Mouse (Mus musculus) v-Abl transformed pro-B cells (cell line): ENCODE measurements around the gene Btnl2.

Experiments used
- in situ Hi-C, 2 experiments: fragments of 400-800 bp; cut with MboI; formaldehyde crosslinking; loops; one replicate each; pipeline ENCODE4 v1.15.1; 2025; ENCODE audit not compliant: unreplicated experiment in 2 of 2

The Btnl2 gene

GRCm38 (mm10) chr17:34392321-34392720 is 37.7 kb downstream of the Btnl2 start:
- in situ Hi-C loops = no loop called here

- in situ Hi-C loops = no loop called here
These were observed 42.7 kb downstream of the Btnl2 start for GRCm38 (mm10) chr17:34397357-34397756.

GRCm38 (mm10) chr17:34398058-34398710 is 43.6 kb downstream of the Btnl2 start:
- in situ Hi-C loops = no loop called here

- in situ Hi-C loops = no loop called here
These were observed 44.2 kb downstream of the Btnl2 start, which contains the start of gene BC051142 for GRCm38 (mm10) chr17:34398711-34399393. Gene BC051142, plus strand, starts transcription at chr17:34398820.

GRCm38 (mm10) chr17:34399394-34399715 is 44.7 kb downstream of the Btnl2 start:
- in situ Hi-C loops = no loop called here

GRCm38 (mm10) chr17:34411117-34411516 is 56.5 kb downstream of the Btnl2 start:
- in situ Hi-C loops = loop anchor here (10.0 to 25.0 kb wide), 2 partner anchors 166 to 549 kb away; partner anchors contain the start of gene Gm7029 (in 1 of the 2)
